Mouse (Mus musculus): ENCODE results near the gene Tspan4.
"Not testable (repeated sequence)": the region's sequence is repeated elsewhere in the genome, so short reads cannot be mapped to it uniquely, and the experiment has no call there.

Tspan4 gene

GRCm38 (mm10) chr7:141439140-141439679 lies 35.8 kb upstream of the Tspan4 start:
- DNase-seq (ENCODE audit: low spot score): no peak

GRCm38 (mm10) chr7:141439811-141440210 lies 35.2 kb upstream of the Tspan4 start:
- DNase-seq (ENCODE audit: low spot score): no peak

GRCm38 (mm10) chr7:141440613-141441012 lies 34.4 kb upstream of the Tspan4 start:
- DNase-seq (ENCODE audit: low spot score): peak; percentile 57

GRCm38 (mm10) chr7:141441460-141441859 lies 33.6 kb upstream of the Tspan4 start:
- DNase-seq (ENCODE audit: low spot score): no peak

- no peak for DNase-seq (ENCODE audit: low spot score)
Observed at GRCm38 (mm10) chr7:141442199-141442598, 32.8 kb upstream of the Tspan4 start.

GRCm38 (mm10) chr7:141443081-141443821 lies 31.8 kb upstream of the Tspan4 start:
- peak; percentile 23 for DNase-seq (ENCODE audit: low spot score)

GRCm38 (mm10) chr7:141443828-141444237 lies 31.2 kb upstream of the Tspan4 start, which contains the start of gene Pidd1:
Gene Pidd1 (minus strand): TSS chr7:141444025.
- peak; percentile 76 for DNase-seq (ENCODE audit: low spot score)

GRCm38 (mm10) chr7:141446374-141446773 lies 28.7 kb upstream of the Tspan4 start:
- not testable (repeated sequence) for DNase-seq (ENCODE audit: low spot score)

- peak; percentile 94 for DNase-seq (ENCODE audit: low spot score)
Observed at GRCm38 (mm10) chr7:141447110-141447991, 27.7 kb upstream of the Tspan4 start, which contains the start of gene Rplp2. Gene Rplp2 (plus strand): TSS chr7:141447370.

GRCm38 (mm10) chr7:141451928-141452327 lies 23.1 kb upstream of the Tspan4 start:
- peak; percentile 22 for DNase-seq (ENCODE audit: low spot score)

- no peak for DNase-seq (ENCODE audit: low spot score)
Observed at GRCm38 (mm10) chr7:141453636-141454035, 21.4 kb upstream of the Tspan4 start.

GRCm38 (mm10) chr7:141454967-141455551 lies 20.0 kb upstream of the Tspan4 start, which contains the start of gene Pnpla2:
Gene Pnpla2 (plus strand): TSS chr7:141455198.
- DNase-seq (ENCODE audit: low spot score): peak; percentile 96

- peak; percentile 70 for DNase-seq (ENCODE audit: low spot score)
Observed at GRCm38 (mm10) chr7:141455610-141456314, 19.3 kb upstream of the Tspan4 start.

GRCm38 (mm10) chr7:141456739-141457138 lies 18.3 kb upstream of the Tspan4 start:
- peak; percentile 19 for DNase-seq (ENCODE audit: low spot score)

- DNase-seq (ENCODE audit: low spot score): no peak
Observed at GRCm38 (mm10) chr7:141457236-141457635, 17.8 kb upstream of the Tspan4 start.

GRCm38 (mm10) chr7:141457986-141458660 lies 16.9 kb upstream of the Tspan4 start:
- DNase-seq (ENCODE audit: low spot score): no peak

GRCm38 (mm10) chr7:141458661-141459060 lies 16.4 kb upstream of the Tspan4 start:
- no peak for DNase-seq (ENCODE audit: low spot score)

GRCm38 (mm10) chr7:141459301-141459711 lies 15.7 kb upstream of the Tspan4 start:
- no peak for DNase-seq (ENCODE audit: low spot score)

- no peak for DNase-seq (ENCODE audit: low spot score)
Observed at GRCm38 (mm10) chr7:141460001-141460390, 15.0 kb upstream of the Tspan4 start.

- no peak for DNase-seq (ENCODE audit: low spot score)
Observed at GRCm38 (mm10) chr7:141460391-141461113, 14.5 kb upstream of the Tspan4 start, which contains the start of gene Cracr2b. Gene Cracr2b (plus strand): TSS chr7:141461094.
